Mouse (Mus musculus): Measurements from ENCODE around the gene Myh6. TPM values are rescaled to one million over a fixed set of nuclear protein-coding genes. Genes with fewer than 3 reads are reported as not detected.
"Not testable (repeated sequence)": the region's sequence is repeated elsewhere in the genome, so short reads cannot be mapped to it uniquely, and the experiment has no call there.

The Myh6 gene
- polyA plus RNA-seq, 1 experiment from 2014 or later: 1.6 TPM

DNA sequence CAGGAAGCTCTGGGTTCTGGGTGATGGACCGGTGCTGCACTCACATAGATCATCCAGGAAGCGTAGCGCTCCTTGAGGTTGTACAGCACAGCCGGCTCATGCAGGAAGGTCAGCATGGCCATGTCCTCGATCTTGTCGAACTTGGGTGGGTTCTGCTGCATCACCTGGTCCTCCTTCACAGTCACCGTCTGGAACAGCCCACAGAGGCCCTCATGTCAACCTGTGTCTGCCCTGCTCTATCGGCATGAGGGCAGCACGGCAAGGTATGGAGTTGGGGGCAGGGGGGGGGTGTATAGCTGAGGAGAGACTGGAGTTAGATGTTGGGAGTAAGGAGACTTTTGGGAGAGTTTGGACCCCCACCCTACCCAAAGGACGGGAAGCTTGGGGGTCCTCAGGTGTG, 25.5 kb upstream of the Myh6 start:
- 91% methylated on average over 10 of the region's 10 CpGs for WGBS
- no peak overlapping the region for H3K4me3 ChIP-seq (replicated peaks)
- H3K9ac ChIP-seq: no peak overlapping the region
- peaks cover 26% of the 10 kb centered on the region for H3K4me1 ChIP-seq
- no peaks in the 10 kb centered on the region for H3K9me3 ChIP-seq (replicated peaks)
- H3K4me2 ChIP-seq: no peak overlapping the region
- no peaks in the 10 kb centered on the region for H3K36me3 ChIP-seq
- no peak for ATAC-seq (replicated peaks; ENCODE audit: low FRiP score)
- H3K27ac ChIP-seq: no peak overlapping the region
- no peaks in the 10 kb centered on the region for H3K27me3 ChIP-seq

DNA sequence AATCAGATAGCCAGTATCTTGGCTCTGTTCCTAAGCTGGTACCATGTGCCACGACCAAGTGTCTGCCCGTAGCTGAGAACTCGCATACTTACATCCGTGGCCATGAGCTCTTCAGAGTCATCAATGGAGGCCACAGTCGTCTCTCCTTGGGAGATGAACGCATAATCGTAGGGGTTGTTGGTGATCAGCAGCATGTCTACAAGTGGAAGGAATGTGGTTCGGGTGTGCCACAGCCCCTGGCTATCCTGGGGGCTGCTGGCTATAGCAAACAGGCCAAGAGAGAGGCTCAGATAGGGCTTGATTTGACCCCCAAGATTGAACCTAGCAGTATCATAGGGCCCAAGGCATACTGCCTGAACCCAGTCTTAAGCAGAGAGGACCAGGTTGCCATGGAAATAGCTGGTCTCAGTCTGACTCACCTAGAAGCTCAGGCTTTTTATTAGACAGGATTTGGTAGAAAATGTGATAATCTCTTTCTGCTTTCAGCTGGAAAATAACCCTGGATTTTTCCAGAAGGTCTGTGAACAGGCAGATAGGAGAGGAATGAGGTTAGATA, 23.2 kb upstream of the Myh6 start:
- WGBS: 87% methylated on average over 8 of the region's 8 CpGs
- Histone ChIP-seq H3K27ac (no peak overlapping the region), H3K9me3 (replicated peaks) (no peaks in the 10 kb centered on the region), H3K4me2 (no peak overlapping the region), H3K36me3 (no peaks in the 10 kb centered on the region), H3K9ac (no peak overlapping the region), H3K4me1 (peaks cover 9% of the 10 kb centered on the region), H3K27me3 (no peaks in the 10 kb centered on the region), H3K4me3 (replicated peaks) (no peak overlapping the region)
- no peak for ATAC-seq (replicated peaks; ENCODE audit: low FRiP score)

DNA sequence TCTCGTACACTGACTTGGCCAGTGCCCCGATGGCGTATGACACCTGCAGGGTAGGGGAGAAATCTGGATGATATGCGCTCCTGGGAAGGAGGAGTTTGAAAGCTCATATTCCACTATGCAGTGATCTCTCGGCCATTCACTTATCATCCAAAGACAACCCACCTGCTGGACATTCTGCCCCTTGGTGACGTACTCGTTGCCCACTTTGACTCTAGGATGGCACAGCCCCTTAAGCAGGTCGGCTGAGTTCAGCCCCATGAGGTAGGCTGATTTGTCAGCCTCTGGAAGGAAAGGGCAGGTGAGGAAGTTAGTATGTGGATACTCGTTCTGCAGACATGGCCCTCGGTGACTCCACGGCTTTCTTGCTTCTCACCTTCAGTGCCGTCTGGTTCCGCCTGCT, 22.2 kb upstream of the Myh6 start:
- H3K4me1 ChIP-seq: no peaks in the 10 kb centered on the region
- 85% methylated on average over 13 of the region's 13 CpGs for WGBS

DNA sequence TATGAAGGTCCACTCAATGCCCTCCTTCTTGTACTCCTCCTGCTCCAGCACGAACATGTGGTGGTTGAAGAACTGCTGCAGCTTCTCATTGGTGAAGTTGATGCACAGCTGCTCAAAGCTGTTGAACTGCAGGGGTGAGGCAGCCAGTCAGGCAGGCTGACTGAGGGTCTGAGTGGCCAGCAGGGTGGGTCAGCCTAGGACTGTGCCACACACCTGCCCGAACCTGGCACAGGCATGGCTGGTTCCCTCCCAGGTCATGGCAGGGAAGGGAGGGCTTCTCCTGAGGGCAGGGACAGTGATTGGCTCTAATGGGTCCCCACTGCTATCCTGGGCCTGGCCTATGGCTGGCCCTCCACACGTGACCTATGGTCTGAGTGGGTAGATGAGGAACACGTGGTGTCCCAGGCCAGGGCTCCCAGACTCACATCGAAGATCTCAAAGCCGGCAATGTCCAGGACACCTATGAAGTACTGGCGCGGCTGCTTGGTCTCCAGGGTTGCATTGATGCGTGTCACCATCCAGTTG, 21.7 kb upstream of the Myh6 start:
- not testable (repeated sequence) for ATAC-seq (replicated peaks; ENCODE audit: low FRiP score); H3K36me3 ChIP-seq; H3K27ac ChIP-seq; H3K27me3 ChIP-seq; H3K4me3 ChIP-seq (replicated peaks); H3K9me3 ChIP-seq (replicated peaks); H3K9ac ChIP-seq; H3K4me2 ChIP-seq; H3K4me1 ChIP-seq
- 89% methylated on average over 8 of the region's 9 CpGs for WGBS

More for the DNA sequence above, 22.2 kb upstream of the Myh6 start:
- H3K4me2 ChIP-seq: no peak overlapping the region
- no peaks in the 10 kb centered on the region for H3K36me3 ChIP-seq
- no peak overlapping the region for H3K27ac ChIP-seq
- H3K27me3 ChIP-seq: no peaks in the 10 kb centered on the region
- ATAC-seq (replicated peaks; ENCODE audit: low FRiP score): no peak
- H3K9me3 ChIP-seq (replicated peaks): no peaks in the 10 kb centered on the region
- no peak overlapping the region for H3K4me3 ChIP-seq (replicated peaks)
- no peak overlapping the region for H3K9ac ChIP-seq

DNA sequence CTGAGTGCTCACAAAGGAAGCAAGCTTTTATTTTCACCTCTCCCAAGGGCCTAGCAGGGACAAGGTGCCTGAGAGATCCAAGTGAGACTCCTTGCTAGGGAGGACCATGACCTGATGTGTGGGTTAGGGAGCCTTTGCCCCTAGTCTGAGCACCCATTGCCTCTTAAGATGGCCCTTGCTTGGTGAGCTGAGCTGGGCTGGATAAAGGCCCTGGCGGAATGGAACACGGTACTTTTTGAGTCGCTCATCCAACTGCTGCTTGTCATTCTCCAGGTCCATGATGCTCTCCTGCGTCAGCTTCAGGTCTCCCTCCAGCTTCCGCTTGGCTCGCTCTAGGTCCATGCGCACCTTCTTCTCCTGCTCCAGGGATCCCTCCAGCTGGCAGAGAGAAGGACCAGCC, 15.2 kb upstream of the Myh6 start:
- Histone ChIP-seq H3K27ac (no peak overlapping the region), H3K9me3 (replicated peaks) (no peaks in the 10 kb centered on the region), H3K4me1 (no peaks in the 10 kb centered on the region), H3K4me2 (no peak overlapping the region), H3K36me3 (no peaks in the 10 kb centered on the region), H3K9ac (no peak overlapping the region), H3K27me3 (no peaks in the 10 kb centered on the region), H3K4me3 (replicated peaks) (no peak overlapping the region)
- ATAC-seq (replicated peaks; ENCODE audit: low FRiP score): no peak
- 95% methylated on average over 7 of the region's 7 CpGs for WGBS

GRCm38 (mm10) chr14:54978664-54979063, 11.9 kb upstream of the Myh6 start:
- Histone ChIP-seq H3K4me2 (no peak overlapping the region), H3K4me3 (replicated peaks) (no peak overlapping the region), H3K27ac (no peak overlapping the region), H3K4me1 (peaks cover 4% of the 10 kb centered on the region; the same call in 1 of the 2 replicates), H3K36me3 (no peaks in the 10 kb centered on the region), H3K9ac (no peak overlapping the region), H3K27me3 (no peaks in the 10 kb centered on the region), H3K9me3 (replicated peaks) (no peaks in the 10 kb centered on the region)
- ATAC-seq (replicated peaks; ENCODE audit: low FRiP score): no peak
- WGBS: 70% methylated on average over 8 of the region's 8 CpGs

DNA sequence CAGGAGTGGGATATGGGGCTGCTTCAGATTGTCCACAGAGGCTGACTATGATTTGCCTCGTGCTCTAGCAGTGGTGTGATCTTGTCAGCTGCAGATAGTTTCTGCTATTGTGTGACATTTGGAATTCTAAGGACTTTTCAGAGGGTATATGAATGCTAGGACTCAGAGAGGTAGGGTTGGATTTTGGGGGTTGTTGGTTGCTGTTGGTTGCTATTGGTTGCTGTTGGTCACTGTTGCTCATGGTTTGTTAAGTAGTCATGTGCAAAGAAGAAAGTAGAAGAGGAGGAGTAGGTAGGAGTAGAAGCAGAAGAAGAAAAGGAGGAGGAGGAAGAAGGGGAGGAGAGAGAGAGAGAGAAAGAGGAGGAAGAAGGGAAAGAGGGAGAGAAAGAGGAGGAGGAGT, 9.9 kb upstream of the Myh6 start, which contains the start of gene Gm17428:
TSS of gene Gm17428 (plus strand) at position 301 of the 400 bp plus-strand sequence.
- WGBS: 67% methylated on average over 1 of the region's 1 CpGs
- no peak within 1 kb of the TSS for H3K4me3 ChIP-seq (replicated peaks)
- no peaks in the 10 kb centered on the region for H3K27me3 ChIP-seq
- no peak within 1 kb of the TSS for H3K27ac ChIP-seq
- H3K4me1 ChIP-seq: peaks cover 4% of the 10 kb centered on the region; the same call in 1 of the 2 replicates
- no peak for ATAC-seq (replicated peaks; ENCODE audit: low FRiP score)
- H3K36me3 ChIP-seq: no peaks in the 10 kb centered on the region
- no peaks in the 10 kb centered on the region for H3K9me3 ChIP-seq (replicated peaks)
- no peak within 1 kb of the TSS for H3K4me2 ChIP-seq
- H3K9ac ChIP-seq: no peak within 1 kb of the TSS

DNA sequence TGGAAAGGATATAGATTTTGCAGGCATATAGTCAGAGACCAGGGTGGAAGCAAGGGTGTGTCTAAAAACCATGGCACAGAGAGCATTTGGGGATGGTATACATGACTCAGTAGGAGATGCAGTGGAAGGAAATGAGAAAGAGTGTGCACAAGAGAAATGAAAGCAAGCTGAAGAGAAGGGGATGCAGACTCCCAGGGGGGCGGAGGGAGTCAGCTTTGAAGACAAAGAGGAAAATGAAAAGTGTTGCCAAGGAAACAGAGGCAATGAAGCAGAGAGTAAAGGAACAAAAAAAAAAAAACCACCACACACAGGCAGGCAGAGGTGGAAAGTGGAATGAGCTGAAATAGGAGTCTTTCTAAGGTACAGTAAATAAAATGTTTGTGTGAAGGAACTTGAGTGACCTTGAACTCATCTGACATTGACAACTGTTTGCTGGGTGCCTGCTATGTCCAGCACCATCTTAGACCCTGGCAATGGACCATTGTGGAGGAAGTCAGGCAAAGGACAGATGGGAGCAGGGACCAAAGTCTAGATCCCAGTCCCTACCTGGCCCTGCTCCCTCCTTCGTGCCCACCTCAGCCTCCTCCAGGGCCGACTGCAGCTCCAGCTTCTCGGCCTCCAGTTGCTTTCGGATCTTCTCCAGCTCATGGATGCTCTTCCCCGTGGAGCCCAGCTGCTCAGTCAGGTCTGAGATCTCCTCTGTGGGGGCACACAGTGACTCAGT, 7.5 kb upstream of the Myh6 start:
- ATAC-seq (replicated peaks; ENCODE audit: low FRiP score): no peak
- 80% methylated on average over 6 of the region's 6 CpGs for WGBS
- H3K4me3 ChIP-seq (replicated peaks): no peak overlapping the region
- no peak overlapping the region for H3K9ac ChIP-seq
- H3K9me3 ChIP-seq (replicated peaks): no peaks in the 10 kb centered on the region
- no peaks in the 10 kb centered on the region for H3K36me3 ChIP-seq
- no peak overlapping the region for H3K27ac ChIP-seq
- H3K4me2 ChIP-seq: no peak overlapping the region
- H3K27me3 ChIP-seq: no peaks in the 10 kb centered on the region
- peaks cover 4% of the 10 kb centered on the region; the same call in 1 of the 2 replicates for H3K4me1 ChIP-seq

GRCm38 (mm10) chr14:54972786-54973185, 6.1 kb upstream of the Myh6 start:
- H3K9ac ChIP-seq; ATAC-seq (replicated peaks; ENCODE audit: low FRiP score); H3K4me2 ChIP-seq; H3K4me1 ChIP-seq; H3K27ac ChIP-seq; H3K9me3 ChIP-seq (replicated peaks); H3K36me3 ChIP-seq; H3K27me3 ChIP-seq; H3K4me3 ChIP-seq (replicated peaks): not testable (repeated sequence)
- 94% methylated on average over 10 of the region's 11 CpGs for WGBS

- ATAC-seq (replicated peaks; ENCODE audit: low FRiP score): no peak
- Histone ChIP-seq H3K9ac (no peak overlapping the region), H3K9me3 (replicated peaks) (no peaks in the 10 kb centered on the region), H3K4me3 (replicated peaks) (no peak overlapping the region), H3K4me2 (no peak overlapping the region), H3K27me3 (no peaks in the 10 kb centered on the region), H3K4me1 (0 out of 2 replicates have a peak, but pooled peaks cover 4% of the 10 kb centered on the region), H3K27ac (no peak overlapping the region), H3K36me3 (no peaks in the 10 kb centered on the region)
Observed at GRCm38 (mm10) chr14:54968344-54968743, 1.6 kb upstream of the Myh6 start.

DNA sequence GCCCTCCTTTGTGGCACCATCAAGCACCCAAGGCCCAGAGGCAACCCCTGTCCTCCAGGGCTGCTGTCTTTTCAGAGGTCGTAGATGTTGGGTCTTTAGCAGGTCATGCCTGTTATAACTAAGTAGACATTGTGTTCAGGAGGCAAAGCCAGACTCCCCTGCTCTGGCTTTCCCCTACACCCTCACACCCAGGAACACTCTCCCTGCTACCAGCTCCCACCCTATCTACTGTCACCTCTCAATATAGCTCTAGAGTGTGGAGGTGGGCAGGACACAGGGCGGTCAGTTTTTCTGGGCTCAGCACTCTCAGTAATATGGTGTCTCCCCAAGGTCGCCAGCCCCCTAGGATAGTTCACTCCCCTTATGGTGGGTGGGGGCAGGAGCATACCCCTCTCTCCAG, 1.1 kb upstream of the Myh6 start:
- H3K4me2 ChIP-seq: no peak overlapping the region
- no peak overlapping the region for H3K9ac ChIP-seq
- H3K27me3 ChIP-seq: no peaks in the 10 kb centered on the region
- no peak for ATAC-seq (replicated peaks; ENCODE audit: low FRiP score)
- no peak overlapping the region for H3K4me3 ChIP-seq (replicated peaks)
- 88% methylated on average over 3 of the region's 3 CpGs for WGBS
- no peak overlapping the region for H3K27ac ChIP-seq
- 0 out of 2 replicates have a peak, but pooled peaks cover 4% of the 10 kb centered on the region for H3K4me1 ChIP-seq
- H3K9me3 ChIP-seq (replicated peaks): no peaks in the 10 kb centered on the region
- no peaks in the 10 kb centered on the region for H3K36me3 ChIP-seq

GRCm38 (mm10) chr14:54965631-54966030, 1.1 kb downstream of the Myh6 start:
- H3K4me2 ChIP-seq: no peak overlapping the region
- 71% methylated on average over 6 of the region's 6 CpGs for WGBS

More at GRCm38 (mm10) chr14:54965631-54966030, 1.1 kb downstream of the Myh6 start:
- H3K9ac ChIP-seq: no peak overlapping the region
- no peaks in the 10 kb centered on the region for H3K9me3 ChIP-seq (replicated peaks)
- ATAC-seq (replicated peaks; ENCODE audit: low FRiP score): no peak
- H3K27me3 ChIP-seq: no peaks in the 10 kb centered on the region
- H3K4me3 ChIP-seq (replicated peaks): no peak overlapping the region
- no peak overlapping the region for H3K27ac ChIP-seq
- H3K36me3 ChIP-seq: no peaks in the 10 kb centered on the region
- H3K4me1 ChIP-seq: 0 out of 2 replicates have a peak, but pooled peaks cover 4% of the 10 kb centered on the region
